Mouse (Mus musculus) heart, adult 2 months (tissue): ENCODE measurements around the gene Maml3. TPM values are rescaled to one million over a fixed set of nuclear protein-coding genes. Genes with fewer than 3 reads are reported as not detected.

ENCODE experiments used
- DNase-seq, 2 experiments: peaks; one replicate each; pipeline ENCODE4 v3.0.0; 2021
- H3K27ac ChIP-seq: fragments of 200-600 bp; 2 replicates; pipeline ENCODE4 v1.8.1; 2022
- H3K27me3 ChIP-seq: fragments of 200-500 bp; 2 replicates; pipeline ENCODE4 v1.6.1; 2012; ENCODE audit warnings: mild to moderate bottlenecking, low read length, inconsistent platforms, mixed read lengths; ENCODE audit not compliant: control insufficient read depth, insufficient read depth
- H3K36me3 ChIP-seq: fragments of 200-500 bp; 2 replicates; pipeline ENCODE4 v1.6.1; 2012; ENCODE audit warnings: low read length, inconsistent platforms; ENCODE audit not compliant: control insufficient read depth, insufficient read depth
- H3K4me1 ChIP-seq: fragments of 200-500 bp; 2 replicates; pipeline ENCODE4 v1.6.1; 2011; ENCODE audit warnings: low read length; ENCODE audit not compliant: control insufficient read depth, insufficient read depth
- H3K4me3 ChIP-seq: fragments of 200-600 bp; 2 replicates; pipeline ENCODE4 v1.8.1; 2022
- H3K79me2 ChIP-seq: fragments of 200-500 bp; replicated peaks from 2 replicates; pipeline ENCODE4 v1.6.1; 2012; ENCODE audit warnings: mild to moderate bottlenecking, inconsistent platforms, low read length, moderate library complexity, mixed read lengths; ENCODE audit not compliant: control insufficient read depth, insufficient read depth
- H3K9ac ChIP-seq: fragments of 200-500 bp; 2 replicates; pipeline ENCODE4 v1.6.1; 2012; ENCODE audit warnings: low read depth, mild to moderate bottlenecking, control low read depth, inconsistent platforms, low read length, mixed read lengths
- CTCF ChIP-seq: fragments of 200-600 bp; IDR thresholded peaks from 2 replicates; pipeline ENCODE4 v1.8.1; 2022; ENCODE audit warnings: antibody characterized with exemption, mild to moderate bottlenecking, moderate library complexity
- EP300 ChIP-seq: fragments of 200-500 bp; IDR thresholded peaks from 2 replicates; pipeline ENCODE4 v1.6.1; 2011; ENCODE audit warnings: low read depth, low read length, control low read depth; ENCODE audit not compliant: insufficient read depth
- POLR2A ChIP-seq: fragments of 200-500 bp; IDR thresholded peaks from 2 replicates; pipeline ENCODE4 v1.6.1; 2011; ENCODE audit warnings: mild to moderate bottlenecking, low read depth, low read length, control low read depth; ENCODE audit not compliant: insufficient read depth
- WGBS: fragments of 180-500 bp; shearing (Covaris S2); methylation state at CpG from one replicate; pipeline ENCODE4 v1.1.7; 2018; 5-methylcytosine and 5-hydroxymethylcytosine counted together
- intact Hi-C: fragments of 180-260 bp; cut with DNase I; formaldehyde crosslinking; loops from one replicate; pipeline ENCODE4 v1.15.1; 2025
- polyA plus RNA-seq: library from polyadenylated mRNA; depleted of rRNA; stranded (reverse); fragments of >200 nt; gene quantifications from 2 replicates; pipeline ENCODE4 v1.2.3, GENCODE M21; 2012
- total RNA-seq, 2 experiments: library from RNA; stranded (reverse); gene quantifications; 2 replicates each; pipeline ENCODE4 v1.2.3; 2021

Maml3 gene
- total and polyA plus RNA-seq, 3 experiments = 1.9 to 2.8 (median 2.7) TPM

GRCm38 (mm10) chr3:51647356-51647755, 457.5 kb downstream of the Maml3 start:
- H3K36me3 ChIP-seq = no peaks in the 10 kb centered on the region
- H3K27me3 ChIP-seq = no peaks in the 10 kb centered on the region
- no peak overlapping the region for H3K9ac ChIP-seq
- H3K27ac ChIP-seq = no peak overlapping the region
- no peaks in the 10 kb centered on the region for H3K79me2 ChIP-seq
- WGBS = 66% methylated on average over 4 of the region's 4 CpGs
- TF ChIP-seq CTCF = no peak
- no peak for TF ChIP-seq EP300
- TF ChIP-seq POLR2A = no peak
- intact Hi-C loops = loop anchor here (5.0 kb wide), 1 partner anchor 85 kb away; the partner anchor contains the start of gene Setd7
- DNase-seq = no peak
- no peak overlapping the region for H3K4me3 ChIP-seq
- H3K4me1 ChIP-seq = no peaks in the 10 kb centered on the region; the same call in 1 of the 2 replicates

GRCm38 (mm10) chr3:51646301-51646700, 458.6 kb downstream of the Maml3 start:
- no peak overlapping the region for H3K9ac ChIP-seq
- TF ChIP-seq EP300 = no peak
- TF ChIP-seq POLR2A = no peak
- TF ChIP-seq CTCF = no peak
- intact Hi-C loops = loop anchor here (5.0 kb wide), 1 partner anchor 84 kb away; the partner anchor contains the start of gene Setd7
- no peaks in the 10 kb centered on the region for H3K27me3 ChIP-seq
- no peak overlapping the region for H3K27ac ChIP-seq
- DNase-seq = no peak
- no peak overlapping the region for H3K4me3 ChIP-seq
- H3K4me1 ChIP-seq = no peaks in the 10 kb centered on the region; the same call in 1 of the 2 replicates
- H3K36me3 ChIP-seq = no peaks in the 10 kb centered on the region
- H3K79me2 ChIP-seq = no peaks in the 10 kb centered on the region
- WGBS = 35% methylated on average over 10 of the region's 10 CpGs

GRCm38 (mm10) chr3:51645484-51645883, 459.4 kb downstream of the Maml3 start:
- TF ChIP-seq CTCF = no peak
- TF ChIP-seq EP300 = no peak
- no peak for TF ChIP-seq POLR2A
- H3K27ac ChIP-seq = no peak overlapping the region
- no peaks in the 10 kb centered on the region for H3K27me3 ChIP-seq
- H3K79me2 ChIP-seq = no peaks in the 10 kb centered on the region
- no peak for DNase-seq
- no peak overlapping the region for H3K4me3 ChIP-seq
- no peak overlapping the region for H3K9ac ChIP-seq
- no peaks in the 10 kb centered on the region; the same call in 1 of the 2 replicates for H3K4me1 ChIP-seq
- no peaks in the 10 kb centered on the region for H3K36me3 ChIP-seq
- intact Hi-C loops = loop anchor here (5.0 kb wide), 1 partner anchor 83 kb away; the partner anchor contains the start of gene Setd7
- 83% methylated on average over 6 of the region's 6 CpGs for WGBS

GRCm38 (mm10) chr3:51638260-51638659, 466.6 kb downstream of the Maml3 start:
- Histone ChIP-seq H3K36me3 (no peaks in the 10 kb centered on the region), H3K27me3 (no peaks in the 10 kb centered on the region), H3K9ac (no peak overlapping the region), H3K4me1 (0 out of 2 replicates have a peak, but pooled peaks cover 3% of the 10 kb centered on the region), H3K4me3 (no peak overlapping the region), H3K27ac (no peak overlapping the region), H3K79me2 (no peaks in the 10 kb centered on the region)
- DNase-seq = no peak
- TF ChIP-seq POLR2A = no peak
- no peak for TF ChIP-seq EP300
- no peak for TF ChIP-seq CTCF
- intact Hi-C loops = no loop called here
- WGBS = 85% methylated on average over 6 of the region's 6 CpGs

- Histone ChIP-seq H3K9ac (no peak overlapping the region), H3K79me2 (no peaks in the 10 kb centered on the region), H3K36me3 (no peaks in the 10 kb centered on the region), H3K4me3 (no peak overlapping the region), H3K4me1 (0 out of 2 replicates have a peak, but pooled peaks cover 3% of the 10 kb centered on the region), H3K27me3 (no peaks in the 10 kb centered on the region), H3K27ac (no peak overlapping the region)
- no peak for DNase-seq
- WGBS = 93% methylated on average over 6 of the region's 6 CpGs
- no peak for TF ChIP-seq POLR2A
- no peak for TF ChIP-seq EP300
- TF ChIP-seq CTCF = no peak
- intact Hi-C loops = no loop called here
Observed at GRCm38 (mm10) chr3:51637326-51637725, 467.6 kb downstream of the Maml3 start.

- peak overlapping the region; percentile 31; the same call in 1 of the 2 replicates for H3K27ac ChIP-seq
- intact Hi-C loops = no loop called here
Observed at GRCm38 (mm10) chr3:51636700-51637099, 468.2 kb downstream of the Maml3 start.

More at GRCm38 (mm10) chr3:51636700-51637099, 468.2 kb downstream of the Maml3 start:
- no peak overlapping the region; the same call in 1 of the 2 replicates for H3K9ac ChIP-seq
- H3K4me1 ChIP-seq = 0 out of 2 replicates have a peak, but pooled peaks cover 3% of the 10 kb centered on the region
- no peaks in the 10 kb centered on the region for H3K36me3 ChIP-seq
- no peaks in the 10 kb centered on the region for H3K79me2 ChIP-seq
- DNase-seq = peak; percentile 31 to 32
- TF ChIP-seq POLR2A (no peak), EP300 (no peak), CTCF (no peak)
- WGBS = 60% methylated on average over 20 of the region's 20 CpGs
- no peaks in the 10 kb centered on the region for H3K27me3 ChIP-seq
- peak overlapping the region; percentile 26; the same call in 1 of the 2 replicates for H3K4me3 ChIP-seq
